20 mouse cellular contexts compared by ENCODE assay signal in genomic region chr4:72124790-72125189, GRCm38 (mm10).
DNase-seq lines count a peak whose midpoint lies in the region; ATAC-seq and TF ChIP-seq lines count a peak whose summit lies in the region.
"Had no signal": no experiment of that assay in that cellular context is flagged by ENCODE, and none has a peak within 500 bp of the region (broad histone marks: within the 10 kb centered on the region; RNA-seq: fewer than 3 reads in every experiment).

No protein-coding gene starts in this region.

- H3K27me3 ChIP-seq in heart, embryonic 13.5 days (replicated peaks), result no peaks in the 10 kb centered on the region
- no peaks in the 10 kb centered on the region for H3K27me3 ChIP-seq in lung, embryonic 14.5 days (ENCODE audit: insufficient read depth, low read length)
- H3K27me3 ChIP-seq: embryonic facial prominence, embryonic 13.5 days; limb, embryonic 15.5 days; lung, embryonic 15.5 days; midbrain, embryonic 15.5 days had no signal

- no peak overlapping the region for H3K4me3 ChIP-seq in heart, embryonic 13.5 days
- H3K4me3 ChIP-seq in lung, embryonic 14.5 days (ENCODE audit: low read depth, low read length), result no peak overlapping the region
- no peak overlapping the region for H3K4me3 ChIP-seq in lung, adult 2 months (replicated peaks; ENCODE audit: extremely low read depth, low read depth, low read length)
- H3K4me3 ChIP-seq: embryonic facial prominence, embryonic 13.5 days; hindbrain, embryonic 10.5 days; limb, embryonic 15.5 days; lung, embryonic 15.5 days; midbrain, embryonic 15.5 days; myocyte had no signal

- no peaks in the 10 kb centered on the region for H3K9me3 ChIP-seq in heart, embryonic 13.5 days
- no peaks in the 10 kb centered on the region for H3K9me3 ChIP-seq in lung, embryonic 14.5 days (ENCODE audit: low read depth, low read length)
- H3K9me3 ChIP-seq: embryonic facial prominence, embryonic 13.5 days; hindbrain, embryonic 10.5 days; limb, embryonic 15.5 days; lung, embryonic 15.5 days; midbrain, embryonic 15.5 days had no signal

- WGBS in heart, embryonic 13.5 days, result 33% methylated on average over 5 of the region's 5 CpGs
- 66% methylated on average over 5 of the region's 5 CpGs for WGBS in lung, embryonic 14.5 days
- WGBS in lung, adult 2 months, result 67% methylated on average over 5 of the region's 5 CpGs

- H3K4me1 ChIP-seq in heart, embryonic 13.5 days, result peaks cover 9% of the 10 kb centered on the region
- H3K4me1 ChIP-seq in lung, embryonic 14.5 days (ENCODE audit: insufficient read depth), result no peaks in the 10 kb centered on the region
- peaks cover 15% of the 10 kb centered on the region for H3K4me1 ChIP-seq in lung, adult 2 months (ENCODE audit: control insufficient read depth, insufficient read depth, low read length)
- H3K4me1 ChIP-seq: embryonic facial prominence, embryonic 13.5 days; limb, embryonic 15.5 days; lung, embryonic 15.5 days; midbrain, embryonic 15.5 days had no signal

- ATAC-seq in heart, embryonic 13.5 days (ENCODE audit: extremely low read depth, insufficient number of reproducible peaks, low FRiP score, low TSS enrichment), result peak; percentile 56
- ATAC-seq in lung, embryonic 14.5 days (ENCODE audit: insufficient read depth), result 0 out of 2 replicates have a peak, but pooled peaks have one; percentile 43
- ATAC-seq: forebrain, embryonic 16.5 days; midbrain, embryonic 15.5 days had no signal

- no peak for TF ChIP-seq CTCF in lung, embryonic 14.5 days (IDR thresholded peaks at IDR 0.05; ENCODE audit: low read depth)
- no peak for TF ChIP-seq CTCF in lung, adult 2 months (IDR thresholded peaks at IDR 0.05; ENCODE audit: insufficient read depth, low read length)

- H3K9ac ChIP-seq in heart, embryonic 13.5 days, result no peak overlapping the region
- H3K9ac ChIP-seq in lung, embryonic 14.5 days, result no peak overlapping the region
- H3K9ac ChIP-seq: embryonic facial prominence, embryonic 13.5 days; limb, embryonic 15.5 days; lung, embryonic 15.5 days; midbrain, embryonic 15.5 days had no signal

- H3K36me3 ChIP-seq in heart, embryonic 13.5 days, result peaks cover 45% of the 10 kb centered on the region
- peaks cover 49% of the 10 kb centered on the region for H3K36me3 ChIP-seq in lung, embryonic 14.5 days (ENCODE audit: insufficient read depth)

- no peak overlapping the region for H3K27ac ChIP-seq in heart, embryonic 13.5 days (replicated peaks)
- H3K27ac ChIP-seq in lung, embryonic 14.5 days (ENCODE audit: low read depth), result no peak overlapping the region
- H3K27ac ChIP-seq: embryonic facial prominence, embryonic 13.5 days; hindbrain, embryonic 10.5 days; limb, embryonic 15.5 days; lung, embryonic 15.5 days; midbrain, embryonic 15.5 days had no signal

- H3K4me2 ChIP-seq in heart, embryonic 13.5 days, result no peak overlapping the region
- no peak overlapping the region for H3K4me2 ChIP-seq in lung, embryonic 14.5 days
- H3K4me2 ChIP-seq: embryonic facial prominence, embryonic 13.5 days; limb, embryonic 15.5 days; lung, embryonic 15.5 days; midbrain, embryonic 15.5 days had no signal

- no peak for DNase-seq in heart, postnatal 36 days
- peak; percentile 8 for DNase-seq in lung, embryonic 14.5 days
- DNase-seq in lung, adult 2 months, result no peak
- DNase-seq in lung, postnatal 36 days, result peak; percentile 66
- peak; percentile 23 for DNase-seq in testis, postnatal 14 days (ENCODE audit: low spot score)
- no peak for DNase-seq in kidney, adult 11 months
- DNase-seq: adrenal gland, adult 2 months; cerebellum, adult 9-10 months; gastrocnemius, postnatal 36 days; kidney, adult 2 months; kidney, postnatal 10 days; thymus, postnatal 14 days had no signal

- intact Hi-C loops in heart, postnatal 36 days (cut with DNase I), result loop anchor here (5.0 kb wide), 1 partner anchor 73 kb away; no protein-coding TSS in a partner anchor

- no peak for TF ChIP-seq POLR2A in lung, adult 2 months (IDR thresholded peaks at IDR 0.05; ENCODE audit: borderline replicate concordance, extremely low read depth, low read depth, low read length)

Comparison
In these comparisons a context has a peak if more than half of its experiments do, and no peak if none do; other contexts are left out.
1. DNase-seq: peak in lung, embryonic 14.5 days (single experiment), lung, postnatal 36 days (single experiment) and testis, postnatal 14 days (single experiment); none in heart, postnatal 36 days (0 of 2), lung, adult 2 months (single experiment) and kidney, adult 11 months (single experiment).